ENCODE assay signal across 11 mouse cellular contexts in genomic region chr19:37523280-37524062, GRCm38 (mm10). TPM values are rescaled to one million over a fixed set of nuclear protein-coding genes. Genes with fewer than 3 reads are reported as not detected.
DNase-seq lines count a peak whose midpoint lies in the region; ATAC-seq and TF ChIP-seq lines count a peak whose summit lies in the region.
"Had no signal": no experiment of that assay in that cellular context is flagged by ENCODE, and none has a peak within 500 bp of the region (broad histone marks: within the 10 kb centered on the region; RNA-seq: fewer than 3 reads in every experiment).

No protein-coding gene starts in this region.

- DNase-seq in lung, embryonic 14.5 days = peak; percentile 39
- DNase-seq in lung, postnatal 10 days = no peak
- DNase-seq in MEL (ENCODE audit: low read depth, low spot score) = peak; percentile 80
- no peak for DNase-seq in embryo, embryonic 11 days
- no peak for DNase-seq in urinary bladder, adult 18-20 months (ENCODE audit: low spot score in 2 of 2)
- DNase-seq: adrenal gland, postnatal 36 days; gastrocnemius, postnatal 25 days; kidney, adult 11 months; right cerebral cortex, postnatal 14 days had no signal

- H3K4me1 ChIP-seq in lung, embryonic 14.5 days (ENCODE audit: insufficient read depth) = no peaks in the 10 kb centered on the region
- H3K4me1 ChIP-seq in MEL (ENCODE audit: control insufficient read depth in 1 of 2, insufficient read depth in 2 of 2, low read length in 2 of 2) = peaks cover 10 to 38% of the 10 kb centered on the region in 2 experiments
- peaks cover 66% of the 10 kb centered on the region for H3K4me1 ChIP-seq in liver, embryonic 12.5 days
- H3K4me1 ChIP-seq in small intestine, adult 2 months (ENCODE audit: control insufficient read depth, insufficient read depth, insufficient read length, low read length) = peaks cover 4% of the 10 kb centered on the region; the same call in 1 of the 2 replicates

- TF ChIP-seq RAD21 in MEL (IDR thresholded peaks at IDR 0.05; ENCODE audit: low read depth, low read length) = no peak

- H3K9ac ChIP-seq in lung, embryonic 14.5 days = no peak overlapping the region
- H3K9ac ChIP-seq in MEL (ENCODE audit: control insufficient read depth, low read depth, low read length, poor library complexity, severe bottlenecking) = peak overlapping the region; percentile 51
- no peak overlapping the region for H3K9ac ChIP-seq in liver, embryonic 12.5 days

- H3K27ac ChIP-seq in lung, embryonic 14.5 days (ENCODE audit: low read depth) = peak overlapping the region; percentile 20; the same call in 1 of the 2 replicates
- H3K27ac ChIP-seq in MEL (ENCODE audit: control insufficient read depth, low read depth, low read length) = peak overlapping the region; percentile 65
- peak overlapping the region; percentile 62 for H3K27ac ChIP-seq in liver, embryonic 12.5 days
- H3K27ac ChIP-seq in small intestine, adult 2 months (ENCODE audit: insufficient read depth, low read depth, low read length) = peak overlapping the region; percentile 2; the same call in 1 of the 2 replicates

- 47% methylated on average over 15 of the region's 15 CpGs for WGBS in lung, embryonic 14.5 days
- WGBS in liver, embryonic 12.5 days (ENCODE audit: insufficient replicate concordance) = 24% methylated on average over 15 of the region's 15 CpGs
- 58% methylated on average over 15 of the region's 15 CpGs for WGBS in small intestine, adult 2 months

- H3K4me2 ChIP-seq in lung, embryonic 14.5 days = 0 out of 2 replicates have a peak overlapping the region, but pooled peaks have one; percentile 15
- H3K4me2 ChIP-seq in liver, embryonic 12.5 days = peak overlapping the region; percentile 36

- TF ChIP-seq EP300 in MEL (IDR thresholded peaks at IDR 0.05; ENCODE audit: low read depth in 1 of 2, low read length in 2 of 2) = peak; percentile 76 to 84

- H3K36me3 ChIP-seq in lung, embryonic 14.5 days (ENCODE audit: insufficient read depth) = no peaks in the 10 kb centered on the region
- H3K36me3 ChIP-seq in MEL (ENCODE audit: control insufficient read depth in 1 of 2, insufficient read depth in 2 of 2, low read length in 2 of 2) = peaks cover 0 to 31% of the 10 kb centered on the region in 2 experiments; a peak in 2 of 4 replicates
- H3K36me3 ChIP-seq in liver, embryonic 12.5 days = no peaks in the 10 kb centered on the region
- H3K36me3 ChIP-seq in small intestine, adult 2 months (ENCODE audit: control insufficient read depth, insufficient read depth, low read length) = no peaks in the 10 kb centered on the region

- no peaks in the 10 kb centered on the region for H3K79me2 ChIP-seq in MEL (ENCODE audit: control insufficient read depth, insufficient read depth, low read length, poor library complexity)

- TF ChIP-seq POLR2A in MEL (IDR thresholded peaks at IDR 0.05; ENCODE audit: control insufficient read depth in 1 of 2, insufficient read depth in 1 of 2, low read depth in 1 of 2, low read length in 2 of 2, poor library complexity in 1 of 2) = no peak
- no peak for TF ChIP-seq POLR2A in small intestine, adult 2 months (IDR thresholded peaks at IDR 0.05; ENCODE audit: low read depth, low read length)

- no peaks in the 10 kb centered on the region for H3K9me3 ChIP-seq in lung, embryonic 14.5 days (ENCODE audit: low read depth, low read length)
- H3K9me3 ChIP-seq in MEL (replicated peaks; ENCODE audit: insufficient read depth, low read length) = no peaks in the 10 kb centered on the region
- no peaks in the 10 kb centered on the region for H3K9me3 ChIP-seq in liver, embryonic 12.5 days (replicated peaks)

- no peak for TF ChIP-seq CTCF in lung, embryonic 14.5 days (IDR thresholded peaks at IDR 0.05; ENCODE audit: low read depth)
- no peak for TF ChIP-seq CTCF in MEL (IDR thresholded peaks at IDR 0.05 in 2 of 3, conservative IDR thresholded peaks at IDR 0.05 in 1 of 3; ENCODE audit: control insufficient read depth in 1 of 3, insufficient read depth in 1 of 3, low read depth in 2 of 3, low read length in 3 of 3, poor library complexity in 1 of 3, severe bottlenecking in 1 of 3)
- no peak for TF ChIP-seq CTCF in small intestine, adult 2 months (IDR thresholded peaks at IDR 0.05; ENCODE audit: extremely low read depth, insufficient read length, insufficient replicate concordance, low read depth, low read length)

- H3K4me3 ChIP-seq in lung, embryonic 14.5 days (ENCODE audit: low read depth, low read length) = no peak overlapping the region
- peak overlapping the region; percentile 35 to 43 for H3K4me3 ChIP-seq in MEL (ENCODE audit: control insufficient read depth in 1 of 2, insufficient read depth in 1 of 2, low read depth in 2 of 2, low read length in 2 of 2)
- H3K4me3 ChIP-seq in liver, embryonic 12.5 days = no peak overlapping the region; the same call in 1 of the 2 replicates
- H3K4me3 ChIP-seq in small intestine, adult 2 months (ENCODE audit: low read depth, low read length) = no peak overlapping the region

- no peaks in the 10 kb centered on the region for H3K27me3 ChIP-seq in lung, embryonic 14.5 days (ENCODE audit: insufficient read depth, low read length)
- 0 out of 4 replicates have a peak, but pooled peaks cover 0 to 1% of the 10 kb centered on the region in 2 experiments for H3K27me3 ChIP-seq in MEL (ENCODE audit: control insufficient read depth in 1 of 2, insufficient read depth in 2 of 2, low read length in 2 of 2)
- H3K27me3 ChIP-seq in liver, embryonic 12.5 days (replicated peaks) = no peaks in the 10 kb centered on the region
- no peaks in the 10 kb centered on the region for H3K27me3 ChIP-seq in small intestine, adult 2 months (ENCODE audit: control insufficient read depth, insufficient read depth, low read length)

- no peak for ATAC-seq in lung, embryonic 14.5 days (ENCODE audit: insufficient read depth)
- ATAC-seq in liver, embryonic 12.5 days = peak; percentile 57; the same call in 1 of the 2 replicates

TF ChIP-seq in MEL, 35 proteins besides CTCF, POLR2A, EP300 and RAD21:
- TF ChIP-seq MEF2A (IDR thresholded peaks at IDR 0.05; ENCODE audit: extremely low read depth, insufficient replicate concordance, low read depth, low read length, poor library complexity, severe bottlenecking) (no peak), GATA1 (IDR thresholded peaks at IDR 0.05; ENCODE audit: low read depth, low read length) (peak; percentile 86), POLR2AphosphoS2 (IDR thresholded peaks at IDR 0.05; ENCODE audit: low read length) (no peak), TCF12 (IDR thresholded peaks at IDR 0.05; ENCODE audit: low read depth, low read length) (peak; percentile 76), HCFC1 (IDR thresholded peaks at IDR 0.05; ENCODE audit: low read depth, low read length) (peak; percentile 18; the same call in 1 of the 2 replicates), NELFE (IDR thresholded peaks at IDR 0.05; ENCODE audit: low read depth, low read length) (no peak), JUND (IDR thresholded peaks at IDR 0.05; ENCODE audit: low read depth, low read length) (no peak), MXI1 (IDR thresholded peaks at IDR 0.05; ENCODE audit: low read depth, low read length) (peak; percentile 46), SIN3A (IDR thresholded peaks at IDR 0.05; ENCODE audit: low read length) (peak; percentile 46; the same call in 1 of the 2 replicates), MYB (IDR thresholded peaks at IDR 0.05; ENCODE audit: low read depth, low read length) (0 out of 2 replicates have a peak, but pooled peaks have one; percentile 48), ETS1 (IDR thresholded peaks at IDR 0.05; ENCODE audit: low read depth, low read length) (peak; percentile 64), ZNF384 (IDR thresholded peaks at IDR 0.05; ENCODE audit: low read depth, low read length) (peak; percentile 12; the same call in 1 of the 2 replicates), TAL1 (IDR thresholded peaks at IDR 0.05; ENCODE audit: low read length) (no peak; the same call in 1 of the 2 replicates)

RNA-seq across cellular contexts. Expression of gene Exoc6, which starts 26.7 kb away (rescaled TPM):
- 11.6 and 13.2 TPM in 2 replicates for polyA plus RNA-seq in lung, embryonic 14.5 days (2014; fragmentation: Nextera tagmentation; extraction: Ambion mirVana)
- total RNA-seq in MEL (2012; rRNA removed) = 30.2 and 30.9 TPM in 2 replicates
- polyA plus RNA-seq in MEL (2012; ENCODE audit: insufficient read depth in 1 of 2, insufficient read length in 2 of 2, low read depth in 1 of 2, low replicate concordance in 2 of 2, missing spikeins in 1 of 2) = 10 to 100 TPM in 1 of 2 experiments, not detected in 1; 41.2 TPM
- 45.1 and 47.0 TPM in 2 replicates for polyA plus RNA-seq in liver, embryonic 12.5 days (2016; fragmentation: Nextera tagmentation; extraction: Ambion mirVana)
- 2.3 and 5.3 TPM in 2 replicates for polyA plus RNA-seq in small intestine, adult 2 months (2012; rRNA removed)

Comparison
In these comparisons a context has a peak if more than half of its experiments do, and no peak if none do; other contexts are left out.
1. DNase-seq: peak in lung, embryonic 14.5 days (single experiment) and MEL (single experiment); none in lung, postnatal 10 days (single experiment), embryo, embryonic 11 days (single experiment) and urinary bladder, adult 18-20 months (0 of 2).
2. H3K27ac ChIP-seq: peak in every context shown above with its lines; median percentile 65 in MEL; 62 in liver, embryonic 12.5 days; 20 in lung, embryonic 14.5 days; 2 in small intestine, adult 2 months.
3. H3K4me3 ChIP-seq: peak in MEL (2 of 2); none in lung, embryonic 14.5 days (single experiment), liver, embryonic 12.5 days (single experiment) and small intestine, adult 2 months (single experiment).